Mouse (Mus musculus) embryonic facial prominence, embryonic 15.5 days (tissue): ENCODE results near the gene Dusp28. TPM values are rescaled to one million over a fixed set of nuclear protein-coding genes. Genes with fewer than 3 reads are reported as not detected.

Experiments used
- ATAC-seq: fragments of 200-750 bp; cut with Nextera tagmentation; 2 replicates; pipeline ENCODE4 v1.8.0; 2017; ENCODE audit warnings: low read depth, moderate TSS enrichment; ENCODE audit not compliant: insufficient number of reproducible peaks, low FRiP score, low TSS enrichment
- H3K27ac ChIP-seq: fragments of 300-500 bp; sonication (generic); replicated peaks from 2 replicates; pipeline ENCODE4 v1.5.1; 2015; ENCODE audit warnings: mild to moderate bottlenecking, inconsistent platforms
- H3K27me3 ChIP-seq: fragments of 300-500 bp; sonication (generic); 2 replicates; pipeline ENCODE4 v1.6.1; 2015; ENCODE audit warnings: inconsistent platforms
- H3K36me3 ChIP-seq: fragments of 300-500 bp; sonication (generic); 2 replicates; pipeline ENCODE4 v1.6.1; 2015; ENCODE audit warnings: mild to moderate bottlenecking, inconsistent platforms
- H3K4me1 ChIP-seq: fragments of 300-500 bp; sonication (generic); 2 replicates; pipeline ENCODE4 v1.6.1; 2015; ENCODE audit warnings: inconsistent platforms
- H3K4me2 ChIP-seq: fragments of 300-500 bp; sonication (generic); replicated peaks from 2 replicates; pipeline ENCODE4 v1.6.1; 2015; ENCODE audit warnings: mild to moderate bottlenecking, inconsistent platforms
- H3K4me3 ChIP-seq: fragments of 300-500 bp; sonication (generic); replicated peaks from 2 replicates; pipeline ENCODE4 v1.5.1; 2015; ENCODE audit warnings: mild to moderate bottlenecking, inconsistent platforms
- H3K9ac ChIP-seq: fragments of 300-500 bp; sonication (generic); 2 replicates; pipeline ENCODE4 v1.6.1; 2015; ENCODE audit warnings: inconsistent platforms
- H3K9me3 ChIP-seq: fragments of 300-500 bp; sonication (generic); replicated peaks from 2 replicates; pipeline ENCODE4 v1.6.1; 2016; ENCODE audit warnings: inconsistent platforms
- WGBS: fragments of 180-500 bp; shearing (Covaris S2); methylation state at CpG from one replicate; pipeline ENCODE4 v1.1.7; 2015; 5-methylcytosine and 5-hydroxymethylcytosine counted together
- polyA plus RNA-seq: library from polyadenylated mRNA; unstranded; fragments of >200 nt; fragmentation: Nextera tagmentation; extraction: Ambion mirVana; gene quantifications from 2 replicates; pipeline ENCODE4 v1.2.1, GENCODE M21; 2015

The Dusp28 gene
- polyA plus RNA-seq, 1 experiment from 2014 or later, result 10.1 TPM

DNA sequence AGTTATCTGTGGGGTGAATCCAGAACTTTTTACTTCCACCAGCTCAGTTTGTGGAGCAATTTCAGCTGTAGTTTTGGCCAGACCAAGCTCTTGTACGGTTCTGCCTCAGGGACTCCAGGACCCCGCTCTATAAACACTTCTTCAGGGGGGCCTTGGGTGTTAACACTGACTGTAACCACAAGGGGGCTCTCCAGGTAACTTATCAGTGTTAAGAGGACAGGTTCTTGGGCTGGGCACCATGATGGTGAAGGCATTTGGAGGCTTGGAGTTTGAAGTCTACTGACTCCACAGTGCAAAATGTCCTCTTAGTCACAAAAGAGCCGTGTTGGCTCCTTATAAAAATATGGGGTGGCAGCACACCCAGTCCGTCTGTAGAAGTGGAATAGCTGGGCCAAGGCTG, 2.3 kb downstream of the Dusp28 start:
- WGBS, result 75% methylated on average over 4 of the region's 4 CpGs
- Histone ChIP-seq H3K4me3 (no peak overlapping the region), H3K27me3 (no peaks in the 10 kb centered on the region), H3K9ac (no peak overlapping the region), H3K36me3 (peaks cover 4% of the 10 kb centered on the region), H3K4me2 (no peak overlapping the region), H3K9me3 (no peaks in the 10 kb centered on the region), H3K27ac (no peak overlapping the region), H3K4me1 (peaks cover 42% of the 10 kb centered on the region)
- ATAC-seq, result no peak

DNA sequence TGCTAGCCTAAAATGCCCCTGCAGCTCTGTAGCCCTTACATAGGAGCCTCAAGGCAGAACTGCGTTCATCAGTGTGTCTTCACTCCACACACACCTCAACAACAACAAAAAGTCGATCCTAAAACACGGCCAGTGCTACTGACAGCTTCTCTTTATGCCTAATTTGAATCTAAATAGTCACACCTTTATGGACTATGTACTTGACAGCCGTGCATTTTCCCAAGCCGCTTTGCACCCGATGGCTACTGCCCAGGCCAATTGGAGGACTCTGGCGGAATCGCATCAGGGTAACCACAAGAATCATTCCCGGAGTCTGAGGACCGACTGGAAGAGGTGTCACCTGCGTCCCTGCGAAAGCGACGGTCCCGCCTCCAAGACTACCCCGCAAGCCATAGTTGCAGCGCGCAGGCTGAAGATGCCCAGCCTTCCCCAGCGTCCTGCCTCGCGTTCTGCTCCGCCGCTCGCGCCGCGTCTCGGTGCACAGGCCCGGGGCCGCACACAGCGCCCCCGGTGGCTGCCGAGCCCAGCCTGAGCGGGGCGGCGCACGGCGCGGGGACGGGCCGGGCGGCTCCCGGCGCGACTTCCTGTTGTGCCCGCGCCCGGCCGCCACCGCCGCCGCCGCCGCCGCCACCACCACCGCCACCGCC, 3.6 kb downstream of the Dusp28 start, which contains the start of gene Rnpepl1:
Gene Rnpepl1, plus strand, starts transcription at position 545 of the 647 bp plus-strand sequence.
- Histone ChIP-seq H3K4me1 (peaks cover 42% of the 10 kb centered on the region), H3K4me3 (peak within 1 kb of the TSS; percentile 81), H3K36me3 (peaks cover 15% of the 10 kb centered on the region), H3K27ac (peak within 1 kb of the TSS; percentile 90), H3K9ac (peak within 1 kb of the TSS; percentile 85), H3K9me3 (no peaks in the 10 kb centered on the region), H3K27me3 (no peaks in the 10 kb centered on the region), H3K4me2 (peak within 1 kb of the TSS; percentile 93)
- under 1% methylated on average over 53 of the region's 57 CpGs for WGBS
- ATAC-seq, result peak; percentile 71

DNA sequence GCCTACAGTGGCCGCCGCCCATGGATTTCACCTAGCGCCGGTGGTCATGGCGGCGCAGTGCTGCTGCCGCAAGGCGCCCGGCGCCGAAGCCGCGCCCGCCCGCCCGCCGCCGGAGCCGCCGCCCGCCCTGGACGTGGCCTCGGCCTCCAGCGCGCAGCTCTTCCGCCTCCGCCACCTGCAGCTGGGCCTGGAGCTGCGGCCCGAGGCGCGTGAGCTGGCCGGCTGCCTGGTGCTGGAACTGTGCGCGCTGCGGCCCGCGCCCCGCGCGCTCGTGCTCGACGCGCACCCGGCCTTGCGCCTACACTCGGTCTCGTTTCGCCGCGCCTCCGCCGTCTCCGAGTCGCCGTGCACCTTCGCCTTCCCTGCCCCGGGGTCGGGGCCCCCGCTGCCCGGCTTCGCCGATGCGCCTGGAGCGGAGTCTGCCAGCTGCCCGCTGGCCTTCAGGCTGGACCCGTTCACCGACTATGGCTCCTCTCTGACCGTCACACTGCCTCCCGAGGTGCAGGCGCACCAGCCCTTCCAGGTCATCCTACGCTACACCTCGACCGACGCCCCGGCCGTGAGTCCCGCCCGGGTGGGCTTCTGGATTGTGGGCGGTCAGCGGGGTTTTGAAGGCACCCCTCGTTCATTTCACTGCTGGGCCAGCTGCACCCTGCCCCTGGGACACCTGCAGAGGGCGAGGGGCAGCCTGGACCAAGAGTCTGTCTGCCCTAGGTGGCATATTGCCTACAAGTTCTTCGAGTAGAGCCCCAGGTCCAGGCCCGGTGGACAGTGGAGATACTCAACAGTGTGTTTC, 4.3 kb downstream of the Dusp28 start:
- no peaks in the 10 kb centered on the region for H3K27me3 ChIP-seq
- peak overlapping the region; percentile 85 for H3K9ac ChIP-seq
- under 1% methylated on average over 76 of the region's 85 CpGs for WGBS
- H3K27ac ChIP-seq, result peak overlapping the region; percentile 90
- peak overlapping the region; percentile 81 for H3K4me3 ChIP-seq
- H3K9me3 ChIP-seq, result no peaks in the 10 kb centered on the region
- peaks cover 23% of the 10 kb centered on the region for H3K36me3 ChIP-seq
- H3K4me2 ChIP-seq, result peak overlapping the region; percentile 93
- ATAC-seq, result peak; percentile 36
- peaks cover 42% of the 10 kb centered on the region for H3K4me1 ChIP-seq

DNA sequence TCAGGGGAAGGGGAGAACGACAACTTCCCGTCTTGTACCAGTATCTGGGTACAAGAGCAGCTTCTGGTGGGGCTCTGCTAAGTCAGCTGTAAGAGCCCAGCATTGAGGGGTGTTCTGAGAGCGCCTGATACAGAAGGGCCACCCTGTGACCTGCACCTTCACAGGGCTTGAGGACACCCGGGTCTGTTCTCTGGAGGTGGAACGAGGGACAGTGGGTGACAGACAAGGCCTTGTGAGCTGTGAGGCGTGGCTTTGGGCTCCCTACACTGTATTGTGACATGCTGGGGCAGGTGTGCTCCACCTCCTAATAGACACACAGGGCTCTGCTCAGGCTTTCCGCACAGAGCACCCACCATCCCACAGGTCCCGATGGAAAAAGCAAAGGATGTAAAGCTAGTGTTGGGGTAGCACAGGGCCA, 4.9 kb downstream of the Dusp28 start:
- WGBS, result 33% methylated on average over 8 of the region's 8 CpGs
- peaks cover 39% of the 10 kb centered on the region for H3K4me1 ChIP-seq
- peak overlapping the region; percentile 93 for H3K4me2 ChIP-seq
- no peak for ATAC-seq
- peaks cover 29% of the 10 kb centered on the region for H3K36me3 ChIP-seq
- no peaks in the 10 kb centered on the region for H3K9me3 ChIP-seq
- peak overlapping the region; percentile 85 for H3K9ac ChIP-seq
- H3K27ac ChIP-seq, result peak overlapping the region; percentile 90
- H3K4me3 ChIP-seq, result peak overlapping the region; percentile 81
- no peaks in the 10 kb centered on the region for H3K27me3 ChIP-seq

DNA sequence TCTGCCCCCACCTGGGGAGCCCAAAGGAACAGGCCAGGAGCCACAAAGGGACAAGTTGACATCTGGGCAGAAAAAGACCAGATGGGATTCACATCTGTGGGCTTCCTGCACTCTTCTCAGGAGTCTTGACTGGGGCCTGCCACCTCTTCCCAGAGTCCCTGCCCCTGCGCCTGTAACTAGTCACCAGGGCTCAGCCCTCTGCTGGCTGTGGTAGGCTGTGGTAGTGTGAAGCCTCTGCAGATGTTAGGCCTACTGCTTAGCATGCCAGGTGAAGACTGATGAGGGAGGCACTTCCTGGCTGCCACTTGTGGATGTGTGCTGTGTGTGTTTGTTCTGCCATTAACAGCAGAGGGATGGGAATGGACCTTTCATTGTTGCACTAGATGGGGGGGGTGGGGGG, 5.5 kb downstream of the Dusp28 start:
- H3K4me2 ChIP-seq, result peak overlapping the region; percentile 93
- H3K36me3 ChIP-seq, result peaks cover 34% of the 10 kb centered on the region
- no peak for ATAC-seq
- no peaks in the 10 kb centered on the region for H3K27me3 ChIP-seq
- peak overlapping the region; percentile 85; the same call in 1 of the 2 replicates for H3K9ac ChIP-seq
- H3K4me3 ChIP-seq, result peak overlapping the region; percentile 81
- H3K4me1 ChIP-seq, result peaks cover 38% of the 10 kb centered on the region
- H3K9me3 ChIP-seq, result no peaks in the 10 kb centered on the region
- 45% methylated on average over 1 of the region's 1 CpGs for WGBS
- H3K27ac ChIP-seq, result no peak overlapping the region

DNA sequence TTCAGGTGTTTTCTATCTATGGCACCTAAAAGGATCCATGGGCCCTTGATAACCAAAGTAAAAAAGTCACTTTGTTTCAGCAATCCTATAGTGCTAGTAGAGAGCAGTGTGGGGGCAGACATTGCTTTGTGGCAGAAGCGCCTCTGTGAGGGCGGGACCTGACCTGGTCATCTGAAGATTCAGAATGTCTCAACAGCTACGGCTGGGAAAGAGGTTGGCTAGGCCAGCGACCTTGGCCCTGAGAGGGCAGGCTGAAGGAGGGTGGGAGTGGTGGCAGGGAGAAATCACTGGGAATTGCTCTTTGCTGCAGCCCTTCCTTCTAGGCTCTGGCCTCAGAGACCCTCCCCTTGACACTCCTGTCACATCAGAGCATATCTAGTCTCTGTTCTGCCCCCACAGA, 7.5 kb downstream of the Dusp28 start:
- Histone ChIP-seq H3K9ac (no peak overlapping the region), H3K27me3 (no peaks in the 10 kb centered on the region), H3K9me3 (no peaks in the 10 kb centered on the region), H3K36me3 (peaks cover 54% of the 10 kb centered on the region), H3K4me3 (no peak overlapping the region), H3K4me2 (no peak overlapping the region), H3K27ac (no peak overlapping the region), H3K4me1 (peaks cover 29% of the 10 kb centered on the region)
- no peak for ATAC-seq
- WGBS, result 81% methylated on average over 4 of the region's 4 CpGs

DNA sequence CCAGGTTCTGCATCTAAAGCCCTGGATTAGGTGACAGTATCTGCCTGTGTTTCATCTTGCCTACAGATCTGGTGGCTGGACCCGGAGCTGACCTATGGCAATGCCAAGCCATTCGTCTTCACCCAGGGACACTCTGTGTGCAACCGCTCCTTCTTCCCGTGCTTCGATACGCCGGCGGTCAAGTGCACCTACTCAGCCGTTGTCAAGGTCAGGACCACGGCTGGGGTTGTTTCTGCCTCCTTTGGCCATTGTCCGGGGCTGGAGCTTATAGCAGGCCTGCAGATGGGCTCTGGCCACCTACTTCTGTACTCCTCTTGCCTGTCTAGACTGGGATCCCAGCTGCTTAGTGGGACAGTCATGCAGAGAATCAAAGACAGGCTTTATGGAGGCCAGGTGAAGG, 8.2 kb downstream of the Dusp28 start:
- no peak overlapping the region for H3K4me3 ChIP-seq
- no peaks in the 10 kb centered on the region for H3K9me3 ChIP-seq
- ATAC-seq, result no peak
- H3K4me2 ChIP-seq, result no peak overlapping the region
- no peaks in the 10 kb centered on the region for H3K27me3 ChIP-seq
- 94% methylated on average over 11 of the region's 11 CpGs for WGBS
- H3K27ac ChIP-seq, result no peak overlapping the region
- peaks cover 21% of the 10 kb centered on the region for H3K4me1 ChIP-seq
- no peak overlapping the region for H3K9ac ChIP-seq
- H3K36me3 ChIP-seq, result peaks cover 62% of the 10 kb centered on the region

DNA sequence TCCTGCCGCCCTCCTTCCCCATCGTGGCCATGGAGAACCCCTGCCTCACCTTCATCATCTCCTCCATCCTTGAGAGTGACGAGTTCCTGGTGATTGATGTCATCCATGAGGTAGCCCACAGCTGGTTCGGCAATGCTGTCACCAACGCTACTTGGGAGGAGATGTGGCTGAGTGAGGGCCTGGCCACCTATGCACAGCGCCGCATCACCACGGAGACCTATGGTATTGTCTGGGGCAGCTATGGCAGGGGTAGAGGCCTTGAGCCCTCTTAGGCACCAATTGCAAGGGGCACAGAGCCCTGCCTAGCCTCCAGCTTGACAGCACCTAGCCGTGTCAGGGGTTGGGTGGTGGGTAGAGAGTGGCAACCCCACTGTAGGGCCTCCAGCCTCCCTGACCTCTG, 9.9 kb downstream of the Dusp28 start:
- Histone ChIP-seq H3K4me1 (peaks cover 13% of the 10 kb centered on the region), H3K27me3 (no peaks in the 10 kb centered on the region), H3K4me2 (no peak overlapping the region), H3K9me3 (no peaks in the 10 kb centered on the region), H3K36me3 (peaks cover 69% of the 10 kb centered on the region), H3K4me3 (no peak overlapping the region), H3K27ac (no peak overlapping the region), H3K9ac (no peak overlapping the region)
- ATAC-seq, result no peak
- WGBS, result 91% methylated on average over 9 of the region's 9 CpGs

DNA sequence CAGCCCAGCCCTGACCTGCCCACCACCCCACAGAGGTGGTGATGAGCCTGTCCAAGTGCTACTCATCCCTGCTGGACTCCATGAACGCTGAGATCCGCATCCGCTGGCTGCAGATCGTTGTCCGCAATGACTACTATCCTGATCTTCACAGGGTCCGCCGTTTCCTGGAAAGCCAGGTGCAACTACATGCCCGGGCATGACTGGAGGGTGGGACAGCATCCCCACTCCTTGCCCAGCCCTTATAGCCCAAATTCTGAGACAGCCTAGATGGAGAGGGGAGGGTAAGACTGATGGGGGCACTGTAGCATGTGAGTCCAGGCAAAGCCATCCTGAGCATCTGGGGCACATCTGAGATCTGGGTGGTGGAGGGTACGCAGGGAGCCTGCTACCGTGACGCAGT, 12.4 kb downstream of the Dusp28 start:
- H3K4me2 ChIP-seq, result no peak overlapping the region
- no peak overlapping the region for H3K27ac ChIP-seq
- H3K4me1 ChIP-seq, result no peaks in the 10 kb centered on the region
- no peak overlapping the region for H3K4me3 ChIP-seq
- peaks cover 64% of the 10 kb centered on the region for H3K36me3 ChIP-seq
- 94% methylated on average over 11 of the region's 11 CpGs for WGBS
- ATAC-seq, result no peak
- no peaks in the 10 kb centered on the region for H3K9me3 ChIP-seq
- H3K27me3 ChIP-seq, result no peaks in the 10 kb centered on the region
- no peak overlapping the region for H3K9ac ChIP-seq

DNA sequence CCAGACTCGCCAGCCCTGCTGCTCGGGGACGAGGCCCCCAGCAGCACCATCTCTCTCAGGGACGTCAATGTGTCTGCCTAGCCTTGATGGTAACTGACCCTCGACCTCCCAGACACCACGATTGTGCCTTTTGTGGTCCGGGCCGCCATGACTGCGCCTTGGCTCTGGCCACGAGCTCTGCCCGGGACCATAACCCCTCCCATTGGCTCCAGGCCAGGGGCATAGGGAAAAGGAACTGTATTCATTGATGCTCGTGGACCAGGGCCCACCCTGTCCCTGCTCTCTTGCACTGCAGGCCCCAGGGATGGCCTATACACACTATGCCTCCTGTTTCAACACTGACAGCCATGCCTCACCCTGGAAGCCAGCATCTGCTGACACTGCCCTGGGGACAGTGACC, 13.0 kb downstream of the Dusp28 start:
- Histone ChIP-seq H3K9ac (no peak overlapping the region), H3K4me3 (no peak overlapping the region), H3K36me3 (peaks cover 59% of the 10 kb centered on the region), H3K27me3 (no peaks in the 10 kb centered on the region), H3K4me1 (no peaks in the 10 kb centered on the region), H3K27ac (no peak overlapping the region), H3K9me3 (no peaks in the 10 kb centered on the region), H3K4me2 (no peak overlapping the region)
- 76% methylated on average over 12 of the region's 12 CpGs for WGBS
- ATAC-seq, result 0 out of 2 replicates have a peak, but pooled peaks have one; percentile 16

DNA sequence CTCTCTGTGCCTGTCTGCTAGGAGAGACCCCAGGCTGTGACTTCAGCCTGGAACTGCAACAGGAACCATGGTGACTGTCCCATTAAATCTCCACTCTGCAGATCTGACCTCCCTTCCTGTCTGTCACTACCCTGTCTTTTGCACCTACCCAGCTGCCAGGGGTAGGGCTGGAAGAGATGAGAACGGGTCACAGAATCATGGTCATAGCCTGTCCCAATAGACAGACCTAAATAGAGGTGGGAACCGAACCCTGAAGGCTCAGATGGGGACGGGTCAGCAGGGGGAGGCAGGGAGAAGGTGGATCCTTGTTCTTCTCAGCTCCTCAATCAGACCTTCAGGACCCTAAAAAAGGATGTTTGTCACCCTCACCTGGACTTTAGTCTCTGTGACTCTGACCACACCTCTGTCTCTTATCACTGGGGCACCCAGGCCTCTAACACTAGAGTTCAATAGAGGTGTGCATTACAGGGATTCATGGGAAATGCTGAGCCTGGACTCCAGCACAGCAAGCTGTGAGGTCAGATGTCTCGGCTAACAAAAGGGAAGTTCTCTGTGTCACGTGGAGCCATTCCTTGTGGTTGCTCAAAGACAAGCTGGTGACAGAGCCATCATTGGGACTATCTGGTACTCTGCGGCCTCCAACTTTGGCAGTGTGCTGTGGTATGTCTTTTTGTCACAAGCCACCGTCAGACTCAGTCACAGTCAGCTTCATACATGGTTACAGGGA, 13.9 kb downstream of the Dusp28 start:
- Histone ChIP-seq H3K4me3 (no peak overlapping the region), H3K9me3 (no peaks in the 10 kb centered on the region), H3K27ac (no peak overlapping the region), H3K4me1 (no peaks in the 10 kb centered on the region), H3K4me2 (no peak overlapping the region), H3K27me3 (no peaks in the 10 kb centered on the region), H3K36me3 (peaks cover 51% of the 10 kb centered on the region), H3K9ac (no peak overlapping the region)
- 82% methylated on average over 7 of the region's 7 CpGs for WGBS
- no peak for ATAC-seq
